Mouse (Mus musculus): ENCODE results near the gene Mrto4. TPM values are rescaled to one million over a fixed set of nuclear protein-coding genes. Genes with fewer than 3 reads are reported as not detected.

The Mrto4 gene
- polyA plus RNA-seq, 1 experiment from 2014 or later = 23.6 TPM

DNA sequence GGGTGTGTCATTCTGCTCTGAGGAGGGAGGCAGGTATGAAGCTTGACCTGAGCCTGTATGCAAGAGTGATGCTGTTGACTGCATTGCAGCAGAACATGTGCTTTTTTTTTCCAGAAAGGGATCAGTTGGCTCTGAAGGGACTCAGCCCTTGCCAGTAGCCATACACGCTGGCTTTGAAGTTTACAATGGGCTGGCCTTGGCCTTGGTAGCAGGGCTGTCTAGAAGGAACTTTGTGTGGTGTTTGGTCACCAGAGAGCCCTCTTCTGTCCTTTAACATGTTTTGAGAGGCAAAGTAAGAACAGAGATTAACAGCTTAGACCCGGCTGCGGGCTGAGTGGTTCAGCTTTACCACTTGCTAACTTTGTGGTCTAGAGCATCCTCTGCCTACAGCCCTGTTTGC is 15.0 kb upstream of the Mrto4 start:
- Histone ChIP-seq H3K36me3 (ENCODE audit: inconsistent target) (peaks cover 84% of the 10 kb centered on the region), H3K79me2 (ENCODE audit: inconsistent target) (no peaks in the 10 kb centered on the region), H3K27ac (no peak overlapping the region), H3K4me3 (ENCODE audit: inconsistent target) (no peak overlapping the region)
- 97% methylated on average over 3 of the region's 3 CpGs for WGBS (ENCODE audit: missing documents)

- H3K79me2 ChIP-seq (ENCODE audit: inconsistent target) = no peaks in the 10 kb centered on the region
- no peak overlapping the region for H3K27ac ChIP-seq
- H3K36me3 ChIP-seq (ENCODE audit: inconsistent target) = peaks cover 82% of the 10 kb centered on the region
- H3K4me3 ChIP-seq (ENCODE audit: inconsistent target) = no peak overlapping the region
- 90% methylated on average over 9 of the region's 11 CpGs for WGBS (ENCODE audit: missing documents)
These were observed 8.6 kb upstream of the Mrto4 start for GRCm38 (mm10) chr4:139360761-139361548.

DNA sequence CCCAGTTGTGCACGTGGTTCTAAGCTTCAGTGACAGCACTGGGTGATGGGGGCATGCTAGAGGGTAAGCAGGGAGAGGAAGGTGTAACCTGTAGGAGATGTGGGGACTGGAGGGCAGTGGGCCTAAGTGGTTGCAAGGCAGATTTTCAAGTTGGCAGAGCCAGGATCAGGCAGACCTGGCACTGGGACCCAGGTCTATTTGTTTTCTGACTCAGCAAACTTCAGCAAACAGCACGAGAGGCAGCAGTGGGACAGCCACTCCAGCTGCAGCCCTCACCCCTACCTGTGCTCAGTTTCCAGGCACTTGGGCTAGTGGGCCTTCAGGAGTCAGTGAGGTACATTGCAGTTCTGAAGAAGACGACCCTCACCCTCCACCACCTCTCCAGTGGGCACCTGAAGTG is 4.8 kb upstream of the Mrto4 start:
- no peak overlapping the region for H3K4me3 ChIP-seq (ENCODE audit: inconsistent target)
- H3K79me2 ChIP-seq (ENCODE audit: inconsistent target) = peaks cover 18% of the 10 kb centered on the region
- no peak overlapping the region for H3K27ac ChIP-seq
- peaks cover 49% of the 10 kb centered on the region for H3K36me3 ChIP-seq (ENCODE audit: inconsistent target)
- WGBS (ENCODE audit: missing documents) = 97% methylated on average over 3 of the region's 3 CpGs

- H3K4me3 ChIP-seq (ENCODE audit: inconsistent target) = peak overlapping the region; percentile 96
- peaks cover 27% of the 10 kb centered on the region for H3K36me3 ChIP-seq (ENCODE audit: inconsistent target)
- peak overlapping the region; percentile 85 for H3K27ac ChIP-seq
- H3K79me2 ChIP-seq (ENCODE audit: inconsistent target) = peaks cover 42% of the 10 kb centered on the region
- 0% methylated on average over 7 of the region's 7 CpGs for WGBS (ENCODE audit: missing documents)
These were observed 456 bp upstream of the Mrto4 start for GRCm38 (mm10) chr4:139352832-139353231.

GRCm38 (mm10) chr4:139345416-139346019 is 6.9 kb downstream of the Mrto4 start:
- Histone ChIP-seq H3K79me2 (ENCODE audit: inconsistent target) (peaks cover 8% of the 10 kb centered on the region), H3K36me3 (ENCODE audit: inconsistent target) (peaks cover 29% of the 10 kb centered on the region), H3K4me3 (ENCODE audit: inconsistent target) (no peak overlapping the region), H3K27ac (no peak overlapping the region)
- WGBS (ENCODE audit: missing documents) = 91% methylated on average over 23 of the region's 23 CpGs

GRCm38 (mm10) chr4:139343718-139344117 is 8.7 kb downstream of the Mrto4 start:
- no peak overlapping the region for H3K27ac ChIP-seq
- H3K4me3 ChIP-seq (ENCODE audit: inconsistent target) = no peak overlapping the region
- 39% methylated on average over 4 of the region's 5 CpGs for WGBS (ENCODE audit: missing documents)
- H3K36me3 ChIP-seq (ENCODE audit: inconsistent target) = peaks cover 18% of the 10 kb centered on the region
- H3K79me2 ChIP-seq (ENCODE audit: inconsistent target) = no peaks in the 10 kb centered on the region

- WGBS (ENCODE audit: missing documents) = 80% methylated on average over 7 of the region's 7 CpGs
- no peaks in the 10 kb centered on the region for H3K79me2 ChIP-seq (ENCODE audit: inconsistent target)
- H3K4me3 ChIP-seq (ENCODE audit: inconsistent target) = no peak overlapping the region
- H3K36me3 ChIP-seq (ENCODE audit: inconsistent target) = peaks cover 2% of the 10 kb centered on the region; the same call in 1 of the 2 replicates
- H3K27ac ChIP-seq = no peak overlapping the region
These were observed 10.7 kb downstream of the Mrto4 start for GRCm38 (mm10) chr4:139341556-139342233.

GRCm38 (mm10) chr4:139340835-139341234 is 11.5 kb downstream of the Mrto4 start:
- Histone ChIP-seq H3K27ac (no peak overlapping the region), H3K79me2 (ENCODE audit: inconsistent target) (no peaks in the 10 kb centered on the region), H3K4me3 (ENCODE audit: inconsistent target) (no peak overlapping the region), H3K36me3 (ENCODE audit: inconsistent target) (no peaks in the 10 kb centered on the region)
- 22% methylated on average over 4 of the region's 4 CpGs for WGBS (ENCODE audit: missing documents)

- Histone ChIP-seq H3K4me3 (ENCODE audit: inconsistent target) (no peak overlapping the region), H3K79me2 (ENCODE audit: inconsistent target) (no peaks in the 10 kb centered on the region), H3K36me3 (ENCODE audit: inconsistent target) (no peaks in the 10 kb centered on the region), H3K27ac (no peak overlapping the region)
- WGBS (ENCODE audit: missing documents) = 70% methylated on average over 21 of the region's 33 CpGs
These were observed 14.2 kb downstream of the Mrto4 start for GRCm38 (mm10) chr4:139338145-139338544.

- no peaks in the 10 kb centered on the region for H3K36me3 ChIP-seq (ENCODE audit: inconsistent target)
- H3K4me3 ChIP-seq (ENCODE audit: inconsistent target) = no peak overlapping the region
- 36% methylated on average over 24 of the region's 24 CpGs for WGBS (ENCODE audit: missing documents)
- H3K27ac ChIP-seq = no peak overlapping the region
- no peaks in the 10 kb centered on the region for H3K79me2 ChIP-seq (ENCODE audit: inconsistent target)
These were observed 15.4 kb downstream of the Mrto4 start for GRCm38 (mm10) chr4:139336822-139337483.

DNA sequence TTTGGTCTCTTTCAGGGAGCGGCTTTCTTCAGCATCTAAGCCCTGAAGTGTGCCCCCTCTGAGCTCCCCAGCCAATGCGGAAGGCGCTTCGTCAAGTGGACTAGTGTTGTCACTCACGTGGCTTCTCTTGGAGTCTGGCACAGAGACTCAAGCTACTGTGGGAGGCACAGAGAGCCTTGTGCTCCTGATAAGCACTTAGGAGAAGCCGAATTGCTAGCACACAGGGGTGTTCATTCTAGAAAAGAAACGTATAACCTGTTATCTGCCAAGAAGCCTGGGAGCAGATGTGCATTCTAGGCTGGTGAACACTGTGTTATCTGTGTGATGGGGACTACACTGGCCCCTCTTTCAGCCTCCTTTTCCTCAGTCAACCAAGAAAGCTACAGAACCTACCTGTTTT is 16.9 kb downstream of the Mrto4 start:
- H3K4me3 ChIP-seq (ENCODE audit: inconsistent target) = no peak overlapping the region
- H3K36me3 ChIP-seq (ENCODE audit: inconsistent target) = no peaks in the 10 kb centered on the region
- H3K79me2 ChIP-seq (ENCODE audit: inconsistent target) = no peaks in the 10 kb centered on the region
- H3K27ac ChIP-seq = no peak overlapping the region
- WGBS (ENCODE audit: missing documents) = 91% methylated on average over 7 of the region's 7 CpGs

DNA sequence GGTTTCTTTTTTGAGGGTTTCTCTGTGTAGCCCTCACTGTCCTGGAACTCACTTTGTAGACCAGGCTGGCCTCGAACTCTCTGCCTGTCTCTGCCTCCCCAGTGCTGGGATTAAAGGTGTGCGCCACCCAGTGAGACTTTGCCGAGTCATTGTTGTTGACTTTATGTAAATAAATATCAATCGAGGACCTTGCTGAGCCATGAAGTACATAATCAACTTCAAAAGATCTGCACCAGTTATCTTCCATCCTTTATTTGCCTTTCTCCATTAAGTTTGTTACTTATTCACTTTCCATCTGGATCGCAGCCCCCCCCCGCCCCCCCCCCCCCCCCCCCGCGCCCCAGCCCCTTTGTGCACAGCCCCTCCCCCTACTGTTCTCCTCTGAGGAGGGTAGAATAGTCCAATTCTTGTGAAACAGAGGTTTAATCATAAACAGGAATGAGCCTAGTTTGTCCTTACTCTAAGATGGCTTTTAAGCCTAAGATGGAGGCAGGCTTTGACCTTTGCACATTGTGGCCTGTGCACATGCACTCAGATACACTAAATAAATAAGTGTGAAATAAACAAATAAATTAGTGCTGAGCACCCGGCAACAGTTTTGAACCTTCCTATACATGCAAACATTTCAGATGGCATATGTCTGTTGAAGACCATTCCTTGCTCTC is 17.6 kb downstream of the Mrto4 start:
- Histone ChIP-seq H3K79me2 (ENCODE audit: inconsistent target) (no peaks in the 10 kb centered on the region), H3K36me3 (ENCODE audit: inconsistent target) (no peaks in the 10 kb centered on the region), H3K27ac (no peak overlapping the region), H3K4me3 (ENCODE audit: inconsistent target) (no peak overlapping the region)
- 90% methylated on average over 4 of the region's 9 CpGs for WGBS (ENCODE audit: missing documents)

- Histone ChIP-seq H3K27ac (no peak overlapping the region), H3K79me2 (ENCODE audit: inconsistent target) (no peaks in the 10 kb centered on the region), H3K36me3 (ENCODE audit: inconsistent target) (no peaks in the 10 kb centered on the region), H3K4me3 (ENCODE audit: inconsistent target) (peak overlapping the region; percentile 27; the same call in 1 of the 2 replicates)
- WGBS (ENCODE audit: missing documents) = 8% methylated on average over 10 of the region's 10 CpGs
These were observed 21.8 kb downstream of the Mrto4 start for GRCm38 (mm10) chr4:139330605-139331004.

- Histone ChIP-seq H3K36me3 (ENCODE audit: inconsistent target) (no peaks in the 10 kb centered on the region), H3K27ac (no peak overlapping the region), H3K4me3 (ENCODE audit: inconsistent target) (no peak overlapping the region), H3K79me2 (ENCODE audit: inconsistent target) (no peaks in the 10 kb centered on the region)
- 100% methylated on average over 4 of the region's 4 CpGs for WGBS (ENCODE audit: missing documents)
These were observed 32.6 kb downstream of the Mrto4 start for GRCm38 (mm10) chr4:139319740-139320139.

All from macrophage (primary cell).